Mouse (Mus musculus): ENCODE data around the gene Chchd1.

DNA sequence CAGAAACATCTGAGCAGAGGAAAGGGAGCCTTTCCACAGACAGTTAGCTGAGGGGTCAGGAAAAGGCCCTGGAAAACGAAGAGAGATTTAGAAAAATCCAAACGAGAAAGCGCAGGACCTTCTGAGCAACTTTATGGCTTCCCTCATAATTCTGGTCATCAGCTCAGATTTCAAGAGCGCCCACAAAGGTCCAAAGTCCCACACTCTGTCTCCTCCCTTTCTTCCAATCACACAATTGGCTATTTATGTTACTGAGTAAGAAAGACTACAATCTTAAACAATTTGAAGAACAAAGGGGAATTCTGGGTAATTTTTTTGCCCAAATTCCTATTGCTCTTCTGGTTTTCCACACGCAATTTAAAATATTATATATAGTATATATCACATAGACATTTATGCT lies 47.7 kb downstream of the Chchd1 start:
- TF ChIP-seq EP300 (IDR thresholded peaks at IDR 0.05; ENCODE audit: low read depth): no peak
- TF ChIP-seq CTCF (IDR thresholded peaks at IDR 0.05; ENCODE audit: low read depth): no peak
